Mouse (Mus musculus) erythroblast, embryonic 14.5 days (primary cell): ENCODE results near the gene Mkrn2os.

Experiments
- GATA1 ChIP-seq: IDR thresholded peaks from 2 replicates; pipeline ENCODE4 v1.6.1; 2012; ENCODE audit warnings: low read length, inconsistent platforms, mixed read lengths
- TAL1 ChIP-seq: IDR thresholded peaks from 3 replicates; pipeline ENCODE4 v1.6.1; 2012; ENCODE audit warnings: low read length, inconsistent platforms, mixed read lengths

- TF ChIP-seq GATA1: no peak
- TF ChIP-seq TAL1: no peak
These were observed 53.5 kb downstream of the Mkrn2os start for GRCm38 (mm10) chr6:115538645-115539429.
